Mouse (Mus musculus): ENCODE measurements around the gene Hdgf. TPM values are rescaled to one million over a fixed set of nuclear protein-coding genes. Genes with fewer than 3 reads are reported as not detected.

The Hdgf gene
- polyA plus RNA-seq, 1 experiment: 112 TPM

DNA sequence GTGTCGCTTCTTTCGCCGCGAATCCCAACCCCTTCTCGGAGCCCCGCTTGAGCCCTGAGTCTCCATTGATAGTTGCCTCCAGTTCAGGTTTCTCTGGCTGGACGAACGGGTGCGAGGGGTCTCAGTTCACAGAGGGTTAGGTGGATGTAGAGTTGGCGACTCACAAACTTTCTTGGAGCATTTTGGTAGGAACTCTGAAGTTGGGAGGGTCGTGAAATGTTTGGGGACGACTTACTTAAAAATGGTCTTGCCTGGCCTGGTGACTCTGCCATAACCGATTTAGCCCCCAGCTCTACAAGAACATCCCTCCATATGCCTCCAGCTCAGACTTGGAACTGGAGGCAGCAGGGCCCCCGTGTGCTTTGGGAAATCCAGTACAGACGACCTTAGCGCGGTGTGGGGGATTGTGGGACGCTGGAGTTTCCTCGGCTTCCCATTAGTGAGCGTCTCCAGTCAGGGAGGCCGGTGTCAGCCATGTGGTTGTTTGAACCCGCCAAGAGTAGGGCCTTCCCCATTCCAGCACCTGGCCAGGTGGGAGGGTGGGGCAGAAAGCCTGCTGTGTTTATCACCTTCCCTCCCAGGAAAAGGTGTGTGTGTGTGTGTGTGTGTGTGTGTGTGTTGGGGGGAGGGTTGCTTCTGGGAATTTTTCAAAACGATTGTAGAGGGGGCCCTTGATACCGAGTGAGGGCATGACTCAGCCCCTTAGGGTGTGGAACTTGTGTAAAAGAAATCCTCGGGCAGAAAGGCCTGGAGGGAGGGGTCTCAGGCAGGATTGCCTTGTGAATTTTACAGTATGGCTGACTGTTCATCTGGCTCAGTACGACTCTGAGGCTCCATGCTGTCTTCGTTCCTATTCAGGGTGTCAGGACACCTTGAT lies 1.1 kb downstream of the Hdgf start:
- Histone ChIP-seq H3K27ac (ENCODE audit: control insufficient read depth, insufficient read depth, low read length) (peak overlapping the region; percentile 9; the same call in 1 of the 2 replicates), H3K4me3 (ENCODE audit: control insufficient read depth, insufficient read depth, low read length) (peak overlapping the region; percentile 100), H3K27me3 (ENCODE audit: control insufficient read depth, insufficient read depth, low read length) (no peaks in the 10 kb centered on the region), H3K36me3 (ENCODE audit: control insufficient read depth, insufficient read depth, low read length) (no peaks in the 10 kb centered on the region), H3K4me1 (replicated peaks; ENCODE audit: control insufficient read depth, insufficient read depth, low read length) (peaks cover 31% of the 10 kb centered on the region)
- no peak for TF ChIP-seq POLR2A (IDR thresholded peaks at IDR 0.05; ENCODE audit: control insufficient read depth, extremely low read depth, insufficient read depth, low read length, poor library complexity)
- no peak for DNase-seq
- under 1% methylated on average over 27 of the region's 27 CpGs for WGBS

DNA sequence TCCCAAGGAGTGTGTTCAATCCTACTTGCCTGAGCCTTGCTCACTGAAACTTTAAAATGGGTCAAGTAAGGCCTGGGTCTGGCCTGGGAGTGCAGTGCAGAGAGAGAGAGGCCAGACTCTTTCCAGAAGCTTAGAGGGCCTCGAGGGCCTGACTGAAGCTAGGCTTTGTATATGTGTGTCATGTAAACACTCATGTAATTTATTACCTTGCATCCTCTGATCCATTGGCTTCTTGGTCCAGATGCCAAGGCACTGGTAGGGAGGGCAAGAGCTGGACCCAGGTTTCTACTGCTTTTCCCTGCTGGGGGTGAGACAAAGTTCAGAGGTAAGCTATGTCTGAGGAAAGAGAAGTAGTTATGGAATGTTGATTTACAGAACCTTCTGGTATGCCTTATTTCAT lies 1.8 kb downstream of the Hdgf start:
- no peak for DNase-seq
- Histone ChIP-seq H3K4me3 (ENCODE audit: control insufficient read depth, insufficient read depth, low read length) (peak overlapping the region; percentile 100), H3K4me1 (replicated peaks; ENCODE audit: control insufficient read depth, insufficient read depth, low read length) (peaks cover 31% of the 10 kb centered on the region), H3K27ac (ENCODE audit: control insufficient read depth, insufficient read depth, low read length) (peak overlapping the region; percentile 18; the same call in 1 of the 2 replicates), H3K36me3 (ENCODE audit: control insufficient read depth, insufficient read depth, low read length) (no peaks in the 10 kb centered on the region), H3K27me3 (ENCODE audit: control insufficient read depth, insufficient read depth, low read length) (no peaks in the 10 kb centered on the region)
- TF ChIP-seq POLR2A (IDR thresholded peaks at IDR 0.05; ENCODE audit: control insufficient read depth, extremely low read depth, insufficient read depth, low read length, poor library complexity): no peak
- TF ChIP-seq CTCF (IDR thresholded peaks at IDR 0.05; ENCODE audit: borderline replicate concordance, control insufficient read depth, extremely low read depth, insufficient read depth, low read length, poor library complexity): no peak
- 7% methylated on average over 1 of the region's 1 CpGs for WGBS

DNA sequence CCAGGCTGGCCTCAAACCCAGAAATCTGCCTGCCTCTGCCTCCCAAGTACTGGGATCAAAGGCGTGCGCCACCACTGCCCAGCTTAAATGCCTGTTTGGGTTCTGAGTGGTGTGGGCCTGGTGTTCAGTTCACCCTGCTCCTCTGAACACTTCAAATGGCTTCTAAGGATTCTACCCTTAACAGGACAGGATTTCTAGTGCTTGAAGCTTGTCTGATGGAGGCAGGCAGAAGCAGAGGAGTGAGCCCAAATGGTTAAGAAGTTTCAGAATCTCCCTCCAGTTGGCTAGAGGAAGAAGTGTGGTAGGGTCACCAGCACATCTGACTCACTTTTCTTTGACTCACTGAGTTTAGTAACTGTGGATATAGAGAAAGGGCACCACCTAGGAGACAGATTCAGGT lies 3.3 kb downstream of the Hdgf start:
- Histone ChIP-seq H3K4me3 (ENCODE audit: control insufficient read depth, insufficient read depth, low read length) (no peak overlapping the region), H3K4me1 (replicated peaks; ENCODE audit: control insufficient read depth, insufficient read depth, low read length) (peaks cover 31% of the 10 kb centered on the region), H3K36me3 (ENCODE audit: control insufficient read depth, insufficient read depth, low read length) (peaks cover 3% of the 10 kb centered on the region; the same call in 1 of the 2 replicates), H3K27me3 (ENCODE audit: control insufficient read depth, insufficient read depth, low read length) (no peaks in the 10 kb centered on the region), H3K27ac (ENCODE audit: control insufficient read depth, insufficient read depth, low read length) (no peak overlapping the region)
- WGBS: 98% methylated on average over 2 of the region's 2 CpGs
- no peak for TF ChIP-seq POLR2A (IDR thresholded peaks at IDR 0.05; ENCODE audit: control insufficient read depth, extremely low read depth, insufficient read depth, low read length, poor library complexity)
- DNase-seq: no peak

DNA sequence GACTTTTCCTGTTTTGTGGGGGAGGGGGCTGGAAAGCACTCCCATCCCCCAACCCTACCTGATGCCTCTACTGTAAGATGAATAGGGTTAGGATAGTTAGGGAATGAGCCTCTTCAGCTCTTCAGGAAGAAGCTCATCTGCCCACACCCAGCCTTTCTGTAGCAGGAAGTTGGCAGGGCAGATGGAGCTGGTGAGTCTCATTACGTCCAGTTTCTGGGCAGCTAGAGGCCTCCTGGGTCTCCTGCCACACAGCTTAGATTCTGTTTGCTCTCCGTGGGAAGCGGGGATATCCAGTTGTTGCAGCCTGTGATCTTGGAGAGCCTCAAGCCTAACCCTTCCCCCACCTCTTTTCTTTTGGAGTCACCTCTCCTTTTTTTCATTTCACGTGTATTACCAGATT lies 3.8 kb downstream of the Hdgf start:
- Histone ChIP-seq H3K4me1 (replicated peaks; ENCODE audit: control insufficient read depth, insufficient read depth, low read length) (peaks cover 31% of the 10 kb centered on the region), H3K27me3 (ENCODE audit: control insufficient read depth, insufficient read depth, low read length) (no peaks in the 10 kb centered on the region), H3K36me3 (ENCODE audit: control insufficient read depth, insufficient read depth, low read length) (peaks cover 7% of the 10 kb centered on the region; the same call in 1 of the 2 replicates), H3K4me3 (ENCODE audit: control insufficient read depth, insufficient read depth, low read length) (no peak overlapping the region), H3K27ac (ENCODE audit: control insufficient read depth, insufficient read depth, low read length) (0 out of 2 replicates have a peak overlapping the region, but pooled peaks have one; percentile 2)
- TF ChIP-seq CTCF (IDR thresholded peaks at IDR 0.05; ENCODE audit: borderline replicate concordance, control insufficient read depth, extremely low read depth, insufficient read depth, low read length, poor library complexity) (no peak), POLR2A (IDR thresholded peaks at IDR 0.05; ENCODE audit: control insufficient read depth, extremely low read depth, insufficient read depth, low read length, poor library complexity) (no peak)
- 68% methylated on average over 4 of the region's 4 CpGs for WGBS
- no peak for DNase-seq

DNA sequence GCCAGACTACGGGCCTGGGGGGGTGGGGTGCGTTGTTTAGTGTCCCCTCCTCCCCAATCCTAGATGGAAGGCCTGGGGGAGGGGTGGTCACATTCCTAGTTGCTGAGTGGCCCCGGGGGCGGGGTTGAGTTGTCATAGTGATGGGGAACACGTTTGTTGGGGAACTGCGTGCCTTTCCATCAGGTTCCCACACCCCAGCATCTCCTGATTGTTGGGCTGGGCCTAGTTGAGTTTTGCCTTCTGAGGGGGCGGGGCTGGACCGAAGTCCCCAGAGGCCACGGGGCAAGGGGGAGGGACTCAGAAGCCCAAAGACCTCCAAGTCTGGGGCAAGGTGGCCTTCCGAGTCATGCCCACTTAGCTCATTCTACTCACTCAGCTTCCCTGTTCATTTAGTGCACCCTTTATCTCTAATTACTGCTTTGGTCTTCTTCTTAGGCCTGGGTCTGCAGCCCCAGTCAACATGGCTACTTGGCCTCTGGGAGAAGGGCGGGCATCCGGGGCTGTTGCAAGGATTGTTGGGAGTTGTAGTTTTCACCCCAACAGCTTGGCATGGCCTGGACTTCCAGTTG lies 4.5 kb downstream of the Hdgf start:
- Histone ChIP-seq H3K27me3 (ENCODE audit: control insufficient read depth, insufficient read depth, low read length) (no peaks in the 10 kb centered on the region), H3K4me3 (ENCODE audit: control insufficient read depth, insufficient read depth, low read length) (peak overlapping the region; percentile 30), H3K36me3 (ENCODE audit: control insufficient read depth, insufficient read depth, low read length) (peaks cover 9% of the 10 kb centered on the region; the same call in 1 of the 2 replicates), H3K27ac (ENCODE audit: control insufficient read depth, insufficient read depth, low read length) (no peak overlapping the region; the same call in 1 of the 2 replicates), H3K4me1 (replicated peaks; ENCODE audit: control insufficient read depth, insufficient read depth, low read length) (peaks cover 31% of the 10 kb centered on the region)
- TF ChIP-seq CTCF (IDR thresholded peaks at IDR 0.05; ENCODE audit: borderline replicate concordance, control insufficient read depth, extremely low read depth, insufficient read depth, low read length, poor library complexity): no peak
- no peak for TF ChIP-seq POLR2A (IDR thresholded peaks at IDR 0.05; ENCODE audit: control insufficient read depth, extremely low read depth, insufficient read depth, low read length, poor library complexity)
- peak; percentile 19 for DNase-seq
- 54% methylated on average over 12 of the region's 12 CpGs for WGBS

DNA sequence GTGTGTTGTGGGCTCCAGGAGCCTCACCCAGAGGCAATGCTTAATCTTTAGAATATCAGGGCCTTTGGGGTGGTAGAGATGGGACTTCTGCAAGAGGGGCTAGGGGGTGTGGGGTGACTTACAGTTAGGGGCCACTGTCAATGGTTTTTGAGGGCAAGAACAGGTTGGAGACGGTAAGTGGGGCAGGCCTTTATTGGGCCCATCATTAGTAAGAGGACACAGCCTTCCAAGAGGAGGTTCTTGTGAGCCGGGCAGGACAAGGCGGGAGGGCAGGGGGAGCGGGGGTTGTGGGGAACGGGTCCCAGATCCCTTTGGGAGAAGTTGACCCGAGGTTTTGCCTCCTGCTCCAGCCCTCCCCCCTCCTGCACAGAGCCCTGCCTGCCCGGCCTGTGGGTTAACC lies 7.4 kb downstream of the Hdgf start:
- TF ChIP-seq POLR2A (IDR thresholded peaks at IDR 0.05; ENCODE audit: control insufficient read depth, extremely low read depth, insufficient read depth, low read length, poor library complexity) (no peak), CTCF (IDR thresholded peaks at IDR 0.05; ENCODE audit: borderline replicate concordance, control insufficient read depth, extremely low read depth, insufficient read depth, low read length, poor library complexity) (no peak)

More for the DNA sequence above, 7.4 kb downstream of the Hdgf start:
- H3K36me3 ChIP-seq (ENCODE audit: control insufficient read depth, insufficient read depth, low read length): peaks cover 18% of the 10 kb centered on the region
- no peak overlapping the region for H3K27ac ChIP-seq (ENCODE audit: control insufficient read depth, insufficient read depth, low read length)
- WGBS: 93% methylated on average over 7 of the region's 7 CpGs
- no peak for DNase-seq
- H3K4me3 ChIP-seq (ENCODE audit: control insufficient read depth, insufficient read depth, low read length): no peak overlapping the region
- H3K27me3 ChIP-seq (ENCODE audit: control insufficient read depth, insufficient read depth, low read length): no peaks in the 10 kb centered on the region
- H3K4me1 ChIP-seq (replicated peaks; ENCODE audit: control insufficient read depth, insufficient read depth, low read length): peaks cover 17% of the 10 kb centered on the region

Data from thymus, adult 2 months (tissue).